Mouse (Mus musculus): ENCODE results near the gene CT030661.1.

- no peak for TF ChIP-seq TAL1 (IDR thresholded peaks at IDR 0.05; ENCODE audit: low read length)
- no peak for TF ChIP-seq GATA1 (IDR thresholded peaks at IDR 0.05; ENCODE audit: low read length)
Observed at GRCm38 (mm10) chr17:22360572-22360971, 45.9 kb upstream of the CT030661.1 start.
